Mouse (Mus musculus) testis, postnatal 14 days (tissue): ENCODE measurements around the gene Slc20a1.
A peak's percentile ranks its signal among the peaks of the same experiment; 100 is the strongest.

Experiments
- DNase-seq: peaks from one replicate; pipeline ENCODE4 v3.0.0; 2021; ENCODE audit warnings: low spot score

Slc20a1 gene

DNA sequence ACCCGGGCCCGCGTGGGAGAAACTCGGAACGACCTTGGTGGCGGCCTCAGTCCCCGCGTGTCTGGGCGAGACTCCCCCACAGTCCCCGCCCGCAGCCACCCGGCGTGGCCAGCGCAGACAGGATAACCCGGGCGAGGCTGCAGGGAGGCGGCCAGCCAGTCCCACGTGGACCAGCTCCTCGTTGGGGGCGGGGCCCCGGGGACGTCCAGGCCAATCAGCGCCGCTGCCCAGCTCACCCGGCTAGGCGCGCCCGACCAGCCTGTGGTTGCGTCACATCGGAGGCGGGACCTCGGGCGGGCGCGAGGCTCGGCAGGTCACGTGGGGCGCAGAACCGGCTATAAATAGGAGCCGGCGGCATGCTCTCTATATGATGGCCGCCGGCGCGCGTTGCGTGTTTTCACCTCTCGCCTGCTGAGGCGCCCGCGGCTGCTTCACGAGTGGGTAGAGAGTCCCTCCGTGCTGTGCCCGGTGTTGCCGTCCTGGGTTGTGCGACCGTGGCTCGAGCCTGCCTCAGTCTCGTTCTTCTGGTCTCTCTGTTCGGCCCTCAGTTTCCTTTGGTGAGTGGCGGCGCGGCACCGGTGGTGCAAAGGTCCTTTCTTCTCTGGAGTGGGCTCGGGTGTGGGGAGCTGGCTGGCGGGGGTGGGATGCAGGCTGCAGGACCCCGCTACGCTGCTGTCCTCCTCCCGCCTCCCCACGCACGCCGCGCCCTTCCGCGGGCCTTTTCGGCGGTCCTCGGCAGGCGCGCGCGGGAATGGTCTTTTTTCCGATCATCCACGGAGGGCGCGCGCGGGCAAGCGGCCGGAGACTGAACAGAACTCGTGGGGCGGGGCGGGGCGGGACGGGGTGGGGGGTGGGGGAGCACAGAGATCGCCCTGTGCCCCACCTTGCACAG lies at the start of gene Slc20a1:
Gene Slc20a1 (plus strand): TSS at position 329 of the 892 bp plus-strand sequence.
- DNase-seq, result peak; percentile 99

GRCm38 (mm10) chr2:129148836-129149235 lies 49.7 kb upstream of the Slc20a1 start:
- no peak for DNase-seq

DNA sequence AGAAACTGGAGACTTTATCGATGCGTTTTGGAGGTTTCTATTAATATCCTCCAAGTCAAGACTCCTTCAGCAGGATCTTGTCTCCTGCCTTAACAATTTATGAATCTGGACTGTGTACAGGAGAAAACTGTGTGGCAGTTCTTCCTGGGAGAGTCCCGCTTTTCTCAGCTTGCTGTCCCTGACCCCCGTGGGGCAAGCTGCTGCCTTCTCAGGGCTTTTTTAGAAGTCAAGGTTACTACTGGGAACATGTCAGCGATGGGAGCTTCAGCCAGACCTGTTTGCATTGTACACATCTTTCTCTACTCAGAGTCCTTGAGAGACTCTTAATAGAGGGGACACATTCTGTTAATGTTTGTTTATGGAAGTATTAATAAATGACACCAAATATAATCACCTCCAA lies 48.2 kb upstream of the Slc20a1 start:
- no peak for DNase-seq

- DNase-seq, result no peak
These were observed 47.5 kb upstream of the Slc20a1 start for GRCm38 (mm10) chr2:129151111-129151510.

- DNase-seq, result no peak
These were observed 45.8 kb upstream of the Slc20a1 start for GRCm38 (mm10) chr2:129152751-129153150.

GRCm38 (mm10) chr2:129164815-129165214 lies 33.7 kb upstream of the Slc20a1 start:
- no peak for DNase-seq

GRCm38 (mm10) chr2:129166466-129167463 lies 31.8 kb upstream of the Slc20a1 start:
- DNase-seq, result no peak

DNA sequence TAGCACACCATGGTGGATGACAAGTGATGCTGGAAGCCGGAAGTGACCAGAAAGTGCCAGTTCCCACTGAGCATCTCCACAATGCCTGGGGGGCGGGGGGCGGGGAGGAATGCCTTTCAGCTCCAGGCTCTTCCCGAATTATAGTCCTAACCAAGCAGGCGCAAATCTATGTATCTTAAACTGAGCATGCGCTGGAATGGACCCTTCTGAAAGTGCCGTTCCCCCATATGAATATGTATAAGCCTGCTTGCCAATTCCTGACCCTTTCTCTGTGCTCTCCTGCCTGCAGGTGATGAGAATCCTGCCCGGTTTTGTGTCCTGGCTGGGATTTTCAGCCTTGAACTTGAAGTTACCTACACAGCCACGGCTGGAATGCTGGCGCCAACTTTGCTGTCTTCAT lies 25.2 kb upstream of the Slc20a1 start:
- no peak for DNase-seq

DNA sequence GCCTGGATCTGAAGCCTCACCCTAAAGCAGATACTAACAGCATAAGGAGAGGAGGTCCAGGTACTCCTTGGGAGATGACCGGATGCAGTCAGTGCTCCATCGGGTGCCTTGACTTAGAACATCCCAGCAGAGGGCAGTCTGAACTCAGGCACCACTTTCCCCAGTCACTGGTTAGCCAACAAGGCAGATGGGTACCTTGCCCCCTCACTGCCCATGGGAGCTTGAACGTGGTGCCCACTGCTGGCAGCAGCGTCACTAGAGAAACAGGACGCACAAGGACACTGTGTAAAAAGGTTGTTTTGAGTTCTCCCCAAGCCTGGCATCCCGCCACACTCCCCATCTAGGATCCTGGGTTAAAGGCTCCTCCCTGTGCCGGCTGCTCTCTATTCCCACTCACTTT lies 24.1 kb upstream of the Slc20a1 start:
- DNase-seq, result no peak

GRCm38 (mm10) chr2:129175636-129176035 lies 22.9 kb upstream of the Slc20a1 start:
- no peak for DNase-seq

DNA sequence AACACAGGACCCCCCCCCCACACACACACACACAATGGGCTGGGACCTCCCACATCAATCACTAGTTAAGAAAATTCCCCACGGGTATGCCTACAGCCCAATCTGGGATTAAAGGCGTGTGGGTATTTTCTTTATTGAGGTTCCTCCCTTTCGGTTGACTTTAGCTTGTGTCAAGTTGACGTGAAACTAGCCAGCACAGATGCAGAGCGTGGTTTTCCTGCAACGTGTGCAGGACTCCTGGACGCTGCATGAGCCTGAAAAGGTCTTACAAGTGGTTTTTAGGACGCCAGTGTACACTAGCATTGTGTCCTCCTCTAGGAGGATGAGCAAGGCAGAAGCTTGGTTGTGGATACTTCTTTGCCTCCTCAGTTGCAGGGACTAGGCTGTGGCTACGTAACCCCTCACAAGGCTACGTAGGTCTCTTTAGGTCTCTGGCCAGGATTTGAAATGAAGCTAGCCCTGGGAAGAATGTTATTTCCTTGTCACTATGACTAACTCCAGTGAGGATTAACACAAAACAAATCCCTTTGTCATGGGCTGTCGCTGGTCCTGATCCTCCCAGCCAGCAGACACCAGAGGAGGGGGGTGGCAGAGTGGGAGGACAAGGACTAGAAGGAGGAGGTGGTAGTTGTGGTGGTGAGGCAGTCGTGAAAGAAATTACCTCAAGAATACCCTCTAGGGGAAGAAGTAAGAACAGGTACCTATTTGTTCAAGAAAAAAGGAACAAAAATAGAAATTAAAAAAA lies 21.7 kb upstream of the Slc20a1 start:
- no peak for DNase-seq

DNA sequence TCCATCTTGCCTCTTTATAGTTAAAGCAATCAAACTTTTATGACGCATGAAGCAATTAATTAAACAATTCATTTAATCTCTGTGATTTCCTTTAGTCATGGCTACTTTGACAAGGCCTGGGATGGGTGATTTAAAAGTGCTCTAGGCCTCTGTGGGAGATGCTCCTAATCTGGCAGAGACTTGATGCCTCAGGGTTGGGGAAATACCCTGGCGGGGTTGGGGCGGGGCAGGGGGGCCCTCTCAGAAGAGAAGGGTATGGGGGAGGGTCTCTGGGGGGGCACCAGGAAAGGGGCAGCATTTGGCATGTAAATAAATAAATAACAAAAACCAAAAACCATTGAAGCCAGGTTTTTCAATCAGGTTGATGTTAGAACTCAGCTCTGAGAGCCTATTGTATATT lies 20.9 kb upstream of the Slc20a1 start:
- DNase-seq, result no peak

DNA sequence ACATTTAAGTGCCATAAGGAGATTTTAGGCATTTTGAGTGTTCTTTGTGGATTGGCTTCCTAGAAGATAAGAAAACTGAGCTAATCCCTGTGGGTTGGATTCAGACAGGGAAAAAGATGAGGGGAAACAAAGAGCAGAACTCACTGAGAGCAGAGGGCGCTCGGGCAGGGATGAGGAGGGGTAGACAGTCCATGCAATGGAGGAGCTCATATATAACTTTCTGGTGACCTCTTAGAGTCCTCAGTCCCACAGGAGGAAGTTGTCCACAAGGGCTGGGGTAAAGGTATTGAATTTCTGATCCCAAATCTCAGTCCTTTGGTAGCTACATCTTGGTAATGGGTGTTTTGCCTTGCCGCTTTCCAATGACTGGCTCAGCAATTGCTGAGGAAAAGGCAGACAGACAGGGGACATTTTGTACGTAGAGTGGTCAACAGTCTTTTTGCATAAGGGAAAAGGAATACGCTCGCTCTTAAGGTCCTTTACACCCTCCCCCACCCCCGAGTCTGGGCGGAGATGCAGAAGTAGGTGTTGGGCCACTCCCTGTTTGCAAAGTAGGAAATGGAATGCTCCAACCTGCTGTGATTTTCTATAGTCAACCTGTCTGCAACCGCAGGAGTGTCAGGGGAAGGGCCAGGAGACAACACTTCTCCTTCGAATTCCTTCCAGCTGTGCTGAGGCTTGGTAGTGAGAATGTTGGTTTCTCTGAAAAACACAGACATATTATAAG lies 20.2 kb upstream of the Slc20a1 start:
- DNase-seq, result no peak

- DNase-seq, result no peak
These were observed 18.4 kb upstream of the Slc20a1 start for GRCm38 (mm10) chr2:129179946-129180853.

- no peak for DNase-seq
These were observed 17.1 kb upstream of the Slc20a1 start for GRCm38 (mm10) chr2:129181509-129181908.

GRCm38 (mm10) chr2:129182412-129182811 lies 16.2 kb upstream of the Slc20a1 start:
- no peak for DNase-seq

GRCm38 (mm10) chr2:129183561-129184031 lies 15.0 kb upstream of the Slc20a1 start:
- DNase-seq, result no peak

GRCm38 (mm10) chr2:129184853-129185252 lies 13.7 kb upstream of the Slc20a1 start:
- DNase-seq, result no peak

DNA sequence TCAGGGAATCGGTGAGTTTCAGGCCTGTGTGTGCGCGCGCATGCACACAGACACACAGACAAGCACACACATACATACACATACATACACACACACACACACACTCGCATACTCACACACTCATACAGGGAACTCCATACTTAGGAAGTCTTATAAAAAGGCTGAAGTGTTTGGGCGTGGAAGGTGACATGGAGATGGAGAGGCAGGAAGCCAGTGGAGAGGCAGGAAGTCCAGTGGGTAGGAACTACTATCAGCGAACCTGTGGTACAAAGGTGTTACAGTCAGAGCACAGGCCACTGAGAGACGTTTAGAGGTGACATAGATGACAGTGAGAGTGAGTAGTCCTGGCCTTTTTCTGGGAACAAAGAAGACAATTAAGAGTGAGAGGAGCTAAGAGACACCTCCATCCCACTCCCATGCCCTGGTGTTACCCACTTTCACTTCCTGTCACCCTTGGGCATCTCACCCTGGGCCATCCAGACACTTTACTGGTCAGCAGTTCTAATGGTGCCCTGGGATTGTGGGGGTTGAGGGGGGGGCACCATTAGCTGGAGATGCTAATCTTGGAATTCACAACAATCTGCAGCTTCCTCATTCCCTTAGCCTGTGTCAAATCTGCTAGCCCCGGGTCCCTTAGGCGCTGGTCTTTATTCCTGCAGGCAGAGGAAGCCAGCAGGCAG lies 12.8 kb upstream of the Slc20a1 start:
- no peak for DNase-seq
